Mouse (Mus musculus) myocyte (in vitro differentiated cells): ENCODE results near the gene Fezf1. TPM values are rescaled to one million over a fixed set of nuclear protein-coding genes. Genes with fewer than 3 reads are reported as not detected.

Experiments
- H3K27me3 ChIP-seq: one replicate; pipeline ENCODE4 v1.6.1; 2011; ENCODE audit not compliant: control insufficient read depth, insufficient read depth, insufficient read length
- H3K36me3 ChIP-seq: one replicate; pipeline ENCODE4 v1.6.1; 2011; ENCODE audit not compliant: control insufficient read depth, insufficient read depth
- H3K4me2 ChIP-seq: one replicate; pipeline ENCODE4 v1.6.1; 2011; ENCODE audit warnings: low read depth, control low read depth
- H3K4me3 ChIP-seq: one replicate; pipeline ENCODE4 v1.5.1; 2011; ENCODE audit warnings: mild to moderate bottlenecking, control low read depth, moderate library complexity
- H3K79me2 ChIP-seq: one replicate; pipeline ENCODE4 v1.6.1; 2011; ENCODE audit not compliant: control insufficient read depth, insufficient read depth
- H3ac ChIP-seq: one replicate; pipeline ENCODE4 v1.6.1; 2011; ENCODE audit not compliant: control insufficient read depth, insufficient read length
- CEBPB ChIP-seq: IDR thresholded peaks from 2 replicates; pipeline ENCODE4 v1.6.1; 2011; ENCODE audit warnings: mild to moderate bottlenecking, moderate library complexity; ENCODE audit not compliant: poor library complexity, insufficient read depth, severe bottlenecking
- E2F4 ChIP-seq: IDR thresholded peaks from one replicate; pipeline ENCODE4 v1.6.1; 2011; ENCODE audit warnings: mild to moderate bottlenecking, control low read depth, moderate library complexity; ENCODE audit not compliant: insufficient read depth
- MAX ChIP-seq: IDR thresholded peaks from one replicate; pipeline ENCODE4 v1.6.1; 2011; ENCODE audit warnings: low read depth, mild to moderate bottlenecking, control low read depth
- MYOD1 ChIP-seq, 3 experiments: IDR thresholded peaks; one replicate each; pipeline ENCODE4 v1.6.1; 2011; ENCODE audit warnings: control low read depth in 2 of 3, low read depth in 2 of 3, mild to moderate bottlenecking in 2 of 3, moderate library complexity in 1 of 3; ENCODE audit not compliant: insufficient read length in 2 of 3, control insufficient read depth in 1 of 3
- MYOG ChIP-seq, 3 experiments: IDR thresholded peaks; one replicate each; pipeline ENCODE4 v1.6.1; 2011; ENCODE audit warnings: control low read depth in 2 of 3, low read depth in 2 of 3, mild to moderate bottlenecking in 2 of 3; ENCODE audit not compliant: insufficient read length in 2 of 3, control insufficient read depth in 1 of 3, insufficient read depth in 1 of 3
- POLR2A ChIP-seq: IDR thresholded peaks from one replicate; pipeline ENCODE4 v1.6.1; 2011; ENCODE audit warnings: low read depth, mild to moderate bottlenecking, control low read depth, moderate library complexity; ENCODE audit not compliant: insufficient read length
- POLR2AphosphoS2 ChIP-seq: IDR thresholded peaks from one replicate; pipeline ENCODE4 v1.6.1; 2011; ENCODE audit warnings: low read depth, control low read depth; ENCODE audit not compliant: insufficient read length
- REST ChIP-seq: IDR thresholded peaks from one replicate; pipeline ENCODE4 v1.6.1; 2011; ENCODE audit warnings: mild to moderate bottlenecking, control low read depth, moderate library complexity; ENCODE audit not compliant: insufficient read depth, insufficient read length
- SRF ChIP-seq: IDR thresholded peaks from one replicate; pipeline ENCODE4 v1.6.1; 2011; ENCODE audit warnings: low read depth; ENCODE audit not compliant: control insufficient read depth, insufficient read length
- TCF12 ChIP-seq: IDR thresholded peaks from one replicate; pipeline ENCODE4 v1.6.1; 2011; ENCODE audit warnings: mild to moderate bottlenecking, control low read depth; ENCODE audit not compliant: poor library complexity, insufficient read depth, severe bottlenecking
- TCF3 ChIP-seq: IDR thresholded peaks from one replicate; pipeline ENCODE4 v1.6.1; 2011; ENCODE audit warnings: low read depth, control low read depth; ENCODE audit not compliant: insufficient read length
- USF1 ChIP-seq: IDR thresholded peaks from one replicate; pipeline ENCODE4 v1.6.1; 2011; ENCODE audit warnings: low read depth, mild to moderate bottlenecking, control low read depth, moderate library complexity
- polyA plus RNA-seq: library from polyadenylated mRNA; unstranded; fragments of >200 nt; fragmentation: generic; extraction: Trizol; gene quantifications from one replicate; pipeline ENCODE4 v1.2.1, GENCODE M21; 2012; ENCODE audit warnings: missing spikeins

Gene Fezf1
- not detected for polyA plus RNA-seq

DNA sequence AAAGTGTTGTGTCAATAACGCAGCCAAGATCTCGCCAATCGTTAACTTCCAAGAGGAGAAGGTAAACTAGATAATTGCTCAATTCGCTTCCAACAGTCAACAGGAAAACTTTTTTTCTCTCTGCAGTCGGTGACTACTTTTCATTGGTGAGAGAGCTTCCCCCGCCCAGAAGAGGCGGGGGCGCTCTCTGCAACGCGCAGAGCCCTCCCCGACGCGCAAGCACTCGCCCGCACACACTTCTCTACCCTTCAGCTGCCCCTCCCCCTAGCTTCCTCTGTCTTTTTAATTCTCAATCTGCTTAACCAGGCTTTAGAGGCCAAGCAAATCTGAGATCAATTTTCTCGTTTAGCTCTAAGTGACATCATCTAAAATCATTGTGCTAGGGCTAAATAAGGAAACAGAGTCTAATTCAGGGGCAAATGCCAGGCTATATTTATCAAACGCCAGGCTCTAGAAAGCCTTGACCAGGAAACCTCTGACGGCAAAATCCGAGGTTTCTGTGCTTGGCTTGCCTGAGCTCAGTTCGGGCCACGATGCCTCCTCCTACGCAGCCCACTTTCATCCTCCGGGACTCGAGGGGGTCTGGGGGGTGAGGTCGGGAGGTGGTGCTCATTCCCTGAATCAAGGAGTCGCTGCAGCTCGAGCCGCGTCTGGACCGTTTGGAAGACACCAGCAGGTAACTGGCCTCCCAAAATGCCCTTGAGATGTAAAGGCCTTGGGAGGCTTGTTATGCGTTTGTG, at the start of gene Fezf1:
Gene Fezf1, minus strand, starts transcription at position 50 of the 740 bp plus-strand sequence.
- no peak within 1 kb of the TSS for H3K4me2 ChIP-seq
- no peak for TF ChIP-seq MYOD1 (IDR thresholded peaks at IDR 0.05; ENCODE audit: control insufficient read depth in 1 of 3, insufficient read length in 2 of 3, low read depth in 2 of 3)
- no peak within 1 kb of the TSS for H3K4me3 ChIP-seq
- H3K27me3 ChIP-seq = peaks cover 8% of the 10 kb centered on the region
- no peaks in the 10 kb centered on the region for H3K79me2 ChIP-seq
- H3ac ChIP-seq = no peak within 1 kb of the TSS
- H3K36me3 ChIP-seq = no peaks in the 10 kb centered on the region

DNA sequence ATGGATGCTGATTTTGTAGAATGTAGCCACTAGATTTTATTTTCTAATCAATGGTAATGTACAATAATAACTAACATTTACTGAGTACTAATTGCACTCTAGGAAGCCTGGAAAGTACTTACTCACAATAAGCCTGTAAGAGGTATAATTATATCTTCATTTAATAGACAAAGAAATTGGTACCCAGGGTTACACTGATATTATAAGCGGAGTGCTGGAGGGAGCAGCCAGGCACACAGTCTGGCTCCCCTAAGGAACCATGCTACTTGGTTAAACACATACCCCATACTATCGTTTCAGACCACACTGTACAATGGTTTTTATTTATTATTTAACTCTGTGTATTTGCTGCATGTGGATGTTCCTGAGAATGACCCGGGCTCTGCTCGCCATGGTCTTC, 46.5 kb upstream of the Fezf1 start:
- Histone ChIP-seq H3K27me3 (no peaks in the 10 kb centered on the region), H3K4me3 (no peak overlapping the region), H3K79me2 (no peaks in the 10 kb centered on the region), H3K4me2 (no peak overlapping the region), H3K36me3 (no peaks in the 10 kb centered on the region), H3ac (no peak overlapping the region)
- TF ChIP-seq USF1 = no peak
- no peak for TF ChIP-seq E2F4

GRCm38 (mm10) chr6:23288752-23289151, 40.6 kb upstream of the Fezf1 start:
- H3ac ChIP-seq = no peak overlapping the region

GRCm38 (mm10) chr6:23281514-23281820, 33.3 kb upstream of the Fezf1 start:
- TF ChIP-seq MAX = no peak
- no peak for TF ChIP-seq CEBPB
- TF ChIP-seq REST = no peak
- no peak for TF ChIP-seq TCF12
- TF ChIP-seq POLR2AphosphoS2 = no peak
- TF ChIP-seq MYOD1 (IDR thresholded peaks at IDR 0.05; ENCODE audit: control insufficient read depth in 1 of 3, insufficient read length in 2 of 3, low read depth in 2 of 3) = no peak
- TF ChIP-seq POLR2A = no peak
- TF ChIP-seq SRF = no peak
- no peak for TF ChIP-seq MYOG (IDR thresholded peaks at IDR 0.05; ENCODE audit: control insufficient read depth in 1 of 3, insufficient read depth in 1 of 3, insufficient read length in 2 of 3, low read depth in 2 of 3)
- no peak for TF ChIP-seq USF1
- no peak for TF ChIP-seq E2F4
- no peak for TF ChIP-seq TCF3
- Histone ChIP-seq H3K4me2 (no peak overlapping the region), H3K79me2 (no peaks in the 10 kb centered on the region), H3K27me3 (no peaks in the 10 kb centered on the region), H3K4me3 (no peak overlapping the region), H3K36me3 (no peaks in the 10 kb centered on the region), H3ac (no peak overlapping the region)

More at GRCm38 (mm10) chr6:23288752-23289151, 40.6 kb upstream of the Fezf1 start:
- Histone ChIP-seq H3K79me2 (no peaks in the 10 kb centered on the region), H3K4me2 (no peak overlapping the region), H3K36me3 (no peaks in the 10 kb centered on the region), H3K4me3 (no peak overlapping the region), H3K27me3 (no peaks in the 10 kb centered on the region)
- TF ChIP-seq MYOG (IDR thresholded peaks at IDR 0.05; ENCODE audit: control insufficient read depth in 1 of 3, insufficient read depth in 1 of 3, insufficient read length in 2 of 3, low read depth in 2 of 3) (no peak), REST (no peak), SRF (no peak), CEBPB (no peak), TCF3 (no peak), MAX (no peak), POLR2AphosphoS2 (no peak), MYOD1 (IDR thresholded peaks at IDR 0.05; ENCODE audit: control insufficient read depth in 1 of 3, insufficient read length in 2 of 3, low read depth in 2 of 3) (no peak), USF1 (no peak), TCF12 (no peak), POLR2A (no peak), E2F4 (no peak)

DNA sequence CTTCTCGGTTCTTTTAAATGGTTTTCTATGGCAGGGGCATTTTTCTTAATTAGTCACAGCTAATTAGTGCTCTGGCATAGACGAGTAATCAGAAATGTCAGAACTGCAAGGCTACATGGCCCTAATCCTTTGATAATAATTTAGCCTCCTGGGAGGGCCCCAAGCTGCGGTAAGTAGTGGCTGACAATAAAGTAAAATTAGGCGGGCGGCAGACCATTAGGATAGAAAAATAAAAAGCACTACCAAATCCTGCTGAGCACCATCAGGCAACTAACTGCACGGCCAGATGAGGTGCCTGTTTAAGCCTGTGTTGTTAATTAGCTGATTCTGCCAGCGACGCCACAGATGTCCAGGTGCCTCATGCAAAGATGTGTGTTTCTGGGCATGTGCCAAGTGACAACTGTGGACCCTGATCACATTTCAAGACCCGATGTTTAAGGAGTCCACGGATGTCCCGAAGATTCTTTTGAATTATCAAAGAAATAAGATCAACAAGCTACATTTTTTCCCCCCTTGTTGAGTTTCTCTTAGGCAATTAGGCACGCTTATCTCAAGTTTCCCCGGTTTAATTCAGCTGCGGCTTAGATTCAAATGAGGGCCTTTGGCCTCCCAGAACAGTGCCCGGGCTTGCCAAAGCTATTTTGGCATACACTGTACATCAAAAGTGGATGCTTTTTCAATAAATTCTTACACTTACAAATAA, 32.8 kb upstream of the Fezf1 start:
- no peaks in the 10 kb centered on the region for H3K36me3 ChIP-seq
- no peaks in the 10 kb centered on the region for H3K27me3 ChIP-seq
- no peaks in the 10 kb centered on the region for H3K79me2 ChIP-seq

More for the DNA sequence above, 32.8 kb upstream of the Fezf1 start:
- Histone ChIP-seq H3K4me2 (no peak overlapping the region), H3K4me3 (no peak overlapping the region), H3ac (no peak overlapping the region)
- TF ChIP-seq POLR2AphosphoS2 = no peak
- no peak for TF ChIP-seq POLR2A
- TF ChIP-seq MAX = no peak
- no peak for TF ChIP-seq CEBPB
- TF ChIP-seq E2F4 = no peak
- no peak for TF ChIP-seq SRF
- TF ChIP-seq MYOD1 (IDR thresholded peaks at IDR 0.05; ENCODE audit: control insufficient read depth in 1 of 3, insufficient read length in 2 of 3, low read depth in 2 of 3) = no peak
- no peak for TF ChIP-seq USF1
- TF ChIP-seq TCF12 = no peak
- no peak for TF ChIP-seq MYOG (IDR thresholded peaks at IDR 0.05; ENCODE audit: control insufficient read depth in 1 of 3, insufficient read depth in 1 of 3, insufficient read length in 2 of 3, low read depth in 2 of 3)
- TF ChIP-seq REST = no peak
